8 mouse cellular contexts compared by ENCODE assay signal in genomic region chr12:21373100-21373819, GRCm38 (mm10). TPM values are rescaled to one million over a fixed set of nuclear protein-coding genes. Genes with fewer than 3 reads are reported as not detected.
DNase-seq lines count a peak whose midpoint lies in the region; ATAC-seq and TF ChIP-seq lines count a peak whose summit lies in the region.

Gene Adam17 (minus strand): TSS chr12:21373632.

- peak; percentile 98 for ATAC-seq in forebrain, embryonic 11.5 days (replicated peaks; ENCODE audit: low FRiP score)
- ATAC-seq in heart, embryonic 16.5 days (replicated peaks; ENCODE audit: extremely low read depth, insufficient read depth, low FRiP score), result peak; percentile 99
- peak; percentile 97 for ATAC-seq in liver, embryonic 15.5 days (ENCODE audit: insufficient read depth)
- peak; percentile 97 for ATAC-seq in neural tube, embryonic 12.5 days (ENCODE audit: low FRiP score, low read depth)

- H3K27ac ChIP-seq in CH12.LX (ENCODE audit: insufficient read depth, low read depth), result peak within 1 kb of the TSS; percentile 64
- H3K27ac ChIP-seq in forebrain, embryonic 11.5 days (ENCODE audit: low read depth, low read length), result peak within 1 kb of the TSS; percentile 81
- H3K27ac ChIP-seq in heart, embryonic 16.5 days (ENCODE audit: low read length), result peak within 1 kb of the TSS; percentile 94
- H3K27ac ChIP-seq in liver, embryonic 15.5 days (replicated peaks), result peak within 1 kb of the TSS; percentile 98
- H3K27ac ChIP-seq in neural tube, embryonic 12.5 days, result peak within 1 kb of the TSS; percentile 84

- peaks cover 45% of the 10 kb centered on the region for H3K79me2 ChIP-seq in CH12.LX (replicated peaks; ENCODE audit: control insufficient read depth, extremely low read depth, insufficient read depth, poor library complexity, severe bottlenecking)

- TF ChIP-seq POLR2A in CH12.LX (IDR thresholded peaks at IDR 0.05; ENCODE audit: low read depth, low read length), result peak; percentile 91

- H3K27me3 ChIP-seq in CH12.LX (replicated peaks), result no peaks in the 10 kb centered on the region
- H3K27me3 ChIP-seq in forebrain, embryonic 11.5 days (ENCODE audit: control insufficient read depth, insufficient read depth, low read length), result no peaks in the 10 kb centered on the region
- no peaks in the 10 kb centered on the region for H3K27me3 ChIP-seq in heart, embryonic 16.5 days (ENCODE audit: control insufficient read depth, insufficient read depth, low read length)
- no peaks in the 10 kb centered on the region for H3K27me3 ChIP-seq in liver, embryonic 15.5 days
- no peaks in the 10 kb centered on the region for H3K27me3 ChIP-seq in neural tube, embryonic 12.5 days (replicated peaks)

- dilution Hi-C loops in CH12.LX (cut with MboI; ENCODE audit: extremely low pct_ligation_motif_present, extremely low pct_unique_long_range_greater_than_20kb, low sequenced_read_pairs), result no loop called here

- peak within 1 kb of the TSS; percentile 97 for H3K4me2 ChIP-seq in CH12.LX (ENCODE audit: insufficient read depth, low read depth, poor library complexity, severe bottlenecking)
- H3K4me2 ChIP-seq in forebrain, embryonic 11.5 days (ENCODE audit: low read depth, low read length, severe bottlenecking), result peak within 1 kb of the TSS; percentile 70
- H3K4me2 ChIP-seq in heart, embryonic 16.5 days (ENCODE audit: low read depth, low read length), result peak within 1 kb of the TSS; percentile 93
- peak within 1 kb of the TSS; percentile 89 for H3K4me2 ChIP-seq in liver, embryonic 15.5 days
- H3K4me2 ChIP-seq in neural tube, embryonic 12.5 days (replicated peaks), result peak within 1 kb of the TSS; percentile 68

- under 1% methylated on average over 54 of the region's 55 CpGs for WGBS in forebrain, embryonic 11.5 days
- 0% methylated on average over 55 of the region's 55 CpGs for WGBS in heart, embryonic 16.5 days
- under 1% methylated on average over 55 of the region's 55 CpGs for WGBS in liver, embryonic 15.5 days (ENCODE audit: insufficient replicate concordance)
- WGBS in neural tube, embryonic 12.5 days, result under 1% methylated on average over 55 of the region's 55 CpGs

- H3K4me1 ChIP-seq in CH12.LX (ENCODE audit: control insufficient read depth in 1 of 2, insufficient read depth in 2 of 2), result peaks cover 5 to 47% of the 10 kb centered on the region in 2 experiments; a peak in 2 of 4 replicates
- H3K4me1 ChIP-seq in forebrain, embryonic 11.5 days (replicated peaks; ENCODE audit: control insufficient read depth, insufficient read depth, low read length), result 0 out of 2 replicates have a peak, but pooled peaks cover 3% of the 10 kb centered on the region
- peaks cover 5% of the 10 kb centered on the region for H3K4me1 ChIP-seq in heart, embryonic 16.5 days (ENCODE audit: control insufficient read depth, insufficient read depth, low read length)
- peaks cover 49% of the 10 kb centered on the region for H3K4me1 ChIP-seq in liver, embryonic 15.5 days (replicated peaks)
- H3K4me1 ChIP-seq in neural tube, embryonic 12.5 days, result peaks cover 4% of the 10 kb centered on the region; the same call in 1 of the 2 replicates

- H3K36me3 ChIP-seq in CH12.LX (replicated peaks in 1 of 2; ENCODE audit: control insufficient read depth in 1 of 2, insufficient read depth in 1 of 2, low read length in 1 of 2), result no peaks in the 10 kb centered on the region
- no peaks in the 10 kb centered on the region for H3K36me3 ChIP-seq in forebrain, embryonic 11.5 days (ENCODE audit: control insufficient read depth, insufficient read depth, low read length)
- H3K36me3 ChIP-seq in heart, embryonic 16.5 days (ENCODE audit: control insufficient read depth, insufficient read depth), result no peaks in the 10 kb centered on the region
- H3K36me3 ChIP-seq in liver, embryonic 15.5 days (replicated peaks), result no peaks in the 10 kb centered on the region
- no peaks in the 10 kb centered on the region for H3K36me3 ChIP-seq in neural tube, embryonic 12.5 days

- peak in 1 of 2 experiments; percentile 67; a peak in 2 of 4 replicates for TF ChIP-seq CTCF in CH12.LX (conservative IDR thresholded peaks at IDR 0.05 in 1 of 2, IDR thresholded peaks at IDR 0.05 in 1 of 2; ENCODE audit: low read depth in 2 of 2, low read length in 2 of 2)

- peak within 1 kb of the TSS; percentile 98 for H3K9ac ChIP-seq in CH12.LX (ENCODE audit: insufficient read depth, low read depth)
- H3K9ac ChIP-seq in forebrain, embryonic 11.5 days (ENCODE audit: low read length), result peak within 1 kb of the TSS; percentile 91
- peak within 1 kb of the TSS; percentile 92 for H3K9ac ChIP-seq in heart, embryonic 16.5 days (ENCODE audit: low read length)
- peak within 1 kb of the TSS; percentile 87 for H3K9ac ChIP-seq in liver, embryonic 15.5 days
- peak within 1 kb of the TSS; percentile 78 for H3K9ac ChIP-seq in neural tube, embryonic 12.5 days

- DNase-seq in CH12.LX (ENCODE audit: extremely low read depth), result peak; percentile 91
- DNase-seq in c-Kit-positive CD71-positive TER-119-negative erythroid progenitor cells, embryonic 14.5 days (ENCODE audit: low read depth), result peak; percentile 92
- peak; percentile 97 for DNase-seq in forebrain, embryonic 11.5 days (ENCODE audit: low spot score)
- DNase-seq in kidney, postnatal 36 days, result peak; percentile 96 to 97
- DNase-seq in telencephalon, adult 2 months (ENCODE audit: low read depth, low spot score), result peak; percentile 94

- in situ Hi-C loops in CH12.LX (cut with MboI; ENCODE audit: low pct_ligation_motif_present, low pct_unique_long_range_greater_than_20kb, low sequenced_read_pairs), result loop anchor here (5.0 kb wide), 1 partner anchor 36 kb away; no protein-coding TSS in a partner anchor

- TF ChIP-seq EP300 in CH12.LX (IDR thresholded peaks at IDR 0.05; ENCODE audit: low read length), result no peak

- peak within 1 kb of the TSS; percentile 74 to 96 (median 84) for H3K4me3 ChIP-seq in CH12.LX (replicated peaks in 1 of 3; ENCODE audit: low read depth in 2 of 3, low read length in 2 of 3, poor library complexity in 1 of 3)
- H3K4me3 ChIP-seq in forebrain, embryonic 11.5 days (ENCODE audit: low read depth, low read length), result peak within 1 kb of the TSS; percentile 74
- H3K4me3 ChIP-seq in heart, embryonic 16.5 days (ENCODE audit: low read length), result peak within 1 kb of the TSS; percentile 87
- H3K4me3 ChIP-seq in liver, embryonic 15.5 days (replicated peaks), result peak within 1 kb of the TSS; percentile 85
- peak within 1 kb of the TSS; percentile 59 for H3K4me3 ChIP-seq in neural tube, embryonic 12.5 days

- H3K9me3 ChIP-seq in CH12.LX (replicated peaks; ENCODE audit: low read length), result no peaks in the 10 kb centered on the region
- no peaks in the 10 kb centered on the region for H3K9me3 ChIP-seq in forebrain, embryonic 11.5 days (ENCODE audit: control insufficient read depth, low read length)
- no peaks in the 10 kb centered on the region for H3K9me3 ChIP-seq in heart, embryonic 16.5 days (replicated peaks; ENCODE audit: control insufficient read depth, low read length)
- H3K9me3 ChIP-seq in liver, embryonic 15.5 days (replicated peaks), result no peaks in the 10 kb centered on the region
- no peaks in the 10 kb centered on the region for H3K9me3 ChIP-seq in neural tube, embryonic 12.5 days

- no peak; the same call in 1 of the 2 replicates for TF ChIP-seq RAD21 in CH12.LX (IDR thresholded peaks at IDR 0.05; ENCODE audit: low read depth, low read length)

TF ChIP-seq in CH12.LX, 34 proteins besides CTCF, POLR2A, EP300 and RAD21 (continues in another document):
- TF ChIP-seq HCFC1 (IDR thresholded peaks at IDR 0.05; ENCODE audit: low read depth, low read length) (peak; percentile 95), MAX (IDR thresholded peaks at IDR 0.05; ENCODE audit: low read length) (peak; percentile 10; the same call in 1 of the 2 replicates), JUND (conservative IDR thresholded peaks at IDR 0.05; ENCODE audit: low read depth, low read length) (no peak), USF2 (conservative IDR thresholded peaks at IDR 0.05; ENCODE audit: low read depth, low read length) (no peak), PAX5 (IDR thresholded peaks at IDR 0.05; ENCODE audit: low read length) (no peak), MAFK (IDR thresholded peaks at IDR 0.05; ENCODE audit: insufficient replicate concordance, low read length) (no peak), GABPA (IDR thresholded peaks at IDR 0.05; ENCODE audit: insufficient replicate concordance, low read depth, low read length) (peak; percentile 9; the same call in 1 of the 2 replicates), ELF1 (IDR thresholded peaks at IDR 0.05; ENCODE audit: low read depth, low read length) (peak; percentile 99), JUN (IDR thresholded peaks at IDR 0.05; ENCODE audit: insufficient read depth, low read depth, low read length) (no peak), ETS1 (conservative IDR thresholded peaks at IDR 0.05; ENCODE audit: low read depth, low read length) (no peak; the same call in 1 of the 2 replicates), BHLHE40 (IDR thresholded peaks at IDR 0.05; ENCODE audit: low read depth, low read length) (no peak), CHD1 (IDR thresholded peaks at IDR 0.05; ENCODE audit: low read depth, low read length) (no peak), ZC3H11A (IDR thresholded peaks at IDR 0.05; ENCODE audit: low read depth, low read length) (no peak), CHD2 (IDR thresholded peaks at IDR 0.05; ENCODE audit: low read length) (no peak), NELFE (IDR thresholded peaks at IDR 0.05; ENCODE audit: low read depth, low read length) (peak; percentile 82; the same call in 1 of the 2 replicates), UBTF (IDR thresholded peaks at IDR 0.05; ENCODE audit: low read depth, low read length) (peak; percentile 37; the same call in 1 of the 2 replicates), TCF12 (IDR thresholded peaks at IDR 0.05; ENCODE audit: low read depth, low read length) (peak; percentile 88), RCOR1 (conservative IDR thresholded peaks at IDR 0.05; ENCODE audit: low read depth, low read length) (0 out of 2 replicates have a peak, but pooled peaks have one; percentile 12), MAZ (IDR thresholded peaks at IDR 0.05; ENCODE audit: low read depth, low read length) (peak; percentile 74), MEF2A (IDR thresholded peaks at IDR 0.05; ENCODE audit: borderline replicate concordance, low read depth, low read length) (peak; percentile 54; the same call in 1 of the 2 replicates), SMC3 (IDR thresholded peaks at IDR 0.05; ENCODE audit: low read depth, low read length) (peak; percentile 14; the same call in 1 of the 2 replicates), ZNF384 (IDR thresholded peaks at IDR 0.05; ENCODE audit: low read depth, low read length) (no peak)

RNA-seq across cellular contexts. Expression of gene Adam17, which starts in this region (rescaled TPM):
- 47.3 and 47.5 TPM in 2 replicates for total RNA-seq in CH12.LX (2012; rRNA removed)
- 60.1 and 63.5 TPM in 2 replicates for total RNA-seq in CH12.LX (2014; rRNA removed)
- 39.2 and 50.1 TPM in 2 replicates for polyA plus RNA-seq in CH12.LX (2012; ENCODE audit: insufficient read length, low read depth)
- polyA plus RNA-seq in forebrain, embryonic 11.5 days (2014; fragmentation: Nextera tagmentation; extraction: Ambion mirVana), result 36.4 and 36.6 TPM in 2 replicates
- polyA plus RNA-seq in heart, embryonic 16.5 days (2015; fragmentation: Nextera tagmentation; extraction: Ambion mirVana), result 25.8 and 31.0 TPM in 2 replicates
- 14.3 TPM in 2 replicates for polyA plus RNA-seq in liver, embryonic 15.5 days (2015; fragmentation: Nextera tagmentation; extraction: Ambion mirVana)
- 28.6 and 35.2 TPM in 2 replicates for polyA plus RNA-seq in neural tube, embryonic 12.5 days (2016; fragmentation: Nextera tagmentation; extraction: Ambion mirVana)

Comparison
In these comparisons a context has a peak if more than half of its experiments do, and no peak if none do; other contexts are left out.
1. Peak in every context shown above with its lines: DNase-seq, ATAC-seq, H3K4me3 ChIP-seq and H3K27ac ChIP-seq.